Mouse (Mus musculus) forebrain, embryonic 12.5 days (tissue): ENCODE measurements around the gene Dppa4. TPM values are rescaled to one million over a fixed set of nuclear protein-coding genes. Genes with fewer than 3 reads are reported as not detected.

Source experiments
- ATAC-seq: fragments of 200-750 bp; cut with Nextera tagmentation; 2 replicates; pipeline ENCODE4 v1.8.0; 2017; ENCODE audit warnings: moderate TSS enrichment; ENCODE audit not compliant: low FRiP score
- H3K27ac ChIP-seq: fragments of 300-500 bp; sonication (generic); 2 replicates; pipeline ENCODE4 v1.5.1; 2016; ENCODE audit warnings: mild to moderate bottlenecking
- H3K27me3 ChIP-seq: fragments of 300-500 bp; sonication (generic); 2 replicates; pipeline ENCODE4 v1.6.1; 2016; ENCODE audit warnings: mild to moderate bottlenecking
- H3K36me3 ChIP-seq: fragments of 300-500 bp; sonication (generic); replicated peaks from 2 replicates; pipeline ENCODE4 v1.6.1; 2016; ENCODE audit warnings: mild to moderate bottlenecking
- H3K4me1 ChIP-seq: fragments of 300-500 bp; sonication (generic); 2 replicates; pipeline ENCODE4 v1.6.1; 2016
- H3K4me2 ChIP-seq: fragments of 300-500 bp; sonication (generic); 2 replicates; pipeline ENCODE4 v1.6.1; 2016; ENCODE audit warnings: mild to moderate bottlenecking, moderate library complexity
- H3K4me3 ChIP-seq: fragments of 300-500 bp; sonication (generic); replicated peaks from 2 replicates; pipeline ENCODE4 v1.5.1; 2016; ENCODE audit warnings: mild to moderate bottlenecking
- H3K9ac ChIP-seq: fragments of 300-500 bp; sonication (generic); 2 replicates; pipeline ENCODE4 v1.6.1; 2016; ENCODE audit warnings: mild to moderate bottlenecking
- H3K9me3 ChIP-seq: fragments of 300-500 bp; sonication (generic); 2 replicates; pipeline ENCODE4 v1.6.1; 2016
- WGBS: fragments of 180-500 bp; shearing (Covaris S2); methylation state at CpG from one replicate; pipeline ENCODE4 v1.1.7; 2016; 5-methylcytosine and 5-hydroxymethylcytosine counted together
- polyA plus RNA-seq: library from polyadenylated mRNA; unstranded; fragments of >200 nt; fragmentation: Nextera tagmentation; extraction: Ambion mirVana; gene quantifications from 2 replicates; pipeline ENCODE4 v1.2.1, GENCODE M21; 2016

Gene Dppa4
- polyA plus RNA-seq, 1 experiment from 2014 or later = not detected

DNA sequence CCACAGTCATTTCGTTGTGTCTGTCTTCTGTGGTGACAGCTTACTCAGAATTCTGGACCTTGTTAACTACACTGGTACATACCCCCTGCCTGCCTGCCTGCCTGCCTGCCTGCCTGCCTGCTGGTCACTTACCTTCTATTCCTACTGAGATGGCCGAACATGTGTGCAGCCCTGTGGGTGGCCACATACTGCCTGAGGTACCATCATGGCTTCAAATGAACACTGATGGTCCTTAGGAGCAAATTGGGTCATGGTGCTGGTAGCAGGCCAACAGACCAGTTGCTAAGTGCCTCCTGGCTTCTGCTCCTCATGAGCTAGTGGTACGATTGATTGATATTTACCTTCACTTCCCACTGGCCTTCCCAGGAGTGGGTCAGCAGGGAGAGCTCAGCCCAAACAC, 48.3 kb downstream of the Dppa4 start:
- Histone ChIP-seq H3K27ac (no peak overlapping the region), H3K36me3 (no peaks in the 10 kb centered on the region), H3K9me3 (no peaks in the 10 kb centered on the region), H3K4me1 (no peaks in the 10 kb centered on the region), H3K9ac (no peak overlapping the region), H3K27me3 (no peaks in the 10 kb centered on the region), H3K4me2 (no peak overlapping the region), H3K4me3 (no peak overlapping the region)
- ATAC-seq = no peak
- 92% methylated on average over 3 of the region's 3 CpGs for WGBS

DNA sequence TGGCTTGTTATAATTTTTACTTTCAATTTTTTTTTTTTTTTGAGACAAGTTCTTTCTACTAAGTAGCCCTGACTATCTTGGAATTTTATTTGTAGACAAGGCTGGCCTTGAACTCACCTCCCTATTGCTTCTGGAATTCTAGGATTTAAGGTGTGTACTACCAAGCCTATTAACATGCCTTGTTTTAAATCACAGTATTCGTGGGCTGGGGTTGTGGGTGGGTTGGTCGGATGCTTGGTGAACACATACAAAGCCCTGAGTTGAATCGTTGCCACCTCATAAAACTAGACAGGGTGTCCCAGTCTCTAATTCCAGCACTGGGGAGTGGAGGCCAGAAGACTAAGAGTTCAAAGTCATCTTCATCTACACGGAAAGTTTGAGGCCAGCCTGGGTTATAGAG, 51.8 kb downstream of the Dppa4 start:
- Histone ChIP-seq H3K36me3 (no peaks in the 10 kb centered on the region), H3K4me3 (no peak overlapping the region), H3K9me3 (no peaks in the 10 kb centered on the region), H3K4me2 (no peak overlapping the region), H3K4me1 (no peaks in the 10 kb centered on the region), H3K27ac (no peak overlapping the region), H3K9ac (no peak overlapping the region), H3K27me3 (no peaks in the 10 kb centered on the region)
- WGBS = 90% methylated on average over 4 of the region's 4 CpGs
- ATAC-seq = no peak

Other genes with a start within 250 kb of the Dppa4 start
- gene Dppa2, start 20.2 kb downstream of the Dppa4 start, polyA plus RNA-seq = not detected in 2 replicates
- gene Gm5485, start 128.7 kb downstream of the Dppa4 start, polyA plus RNA-seq = not detected in 2 replicates
- not detected in 2 replicates for gene Morc1, start 147.5 kb downstream of the Dppa4 start, polyA plus RNA-seq